Mouse (Mus musculus) liver, embryonic 16.5 days (tissue): Measurements from ENCODE around the gene Cant1. TPM values are rescaled to one million over a fixed set of nuclear protein-coding genes. Genes with fewer than 3 reads are reported as not detected.
A peak's percentile ranks its signal among the peaks of the same experiment; 100 is the strongest.

ENCODE experiments used
- ATAC-seq: fragments of 200-750 bp; cut with Nextera tagmentation; 2 replicates; pipeline ENCODE4 v1.8.0; 2017; ENCODE audit warnings: low read depth, mild to moderate bottlenecking, moderate number of reproducible peaks, moderate library complexity
- H3K27ac ChIP-seq: fragments of 300-500 bp; sonication (generic); 2 replicates; pipeline ENCODE4 v1.5.1; 2014; ENCODE audit warnings: mild to moderate bottlenecking, low read length
- H3K27me3 ChIP-seq: fragments of 300-500 bp; sonication (generic); 2 replicates; pipeline ENCODE4 v1.6.1; 2014; ENCODE audit warnings: low read depth, low read length, mixed read lengths; ENCODE audit not compliant: control insufficient read depth, insufficient read depth
- H3K36me3 ChIP-seq: fragments of 300-500 bp; sonication (generic); 2 replicates; pipeline ENCODE4 v1.6.1; 2014; ENCODE audit warnings: mild to moderate bottlenecking; ENCODE audit not compliant: control insufficient read depth, insufficient read depth
- H3K4me1 ChIP-seq: fragments of 300-500 bp; sonication (generic); 2 replicates; pipeline ENCODE4 v1.6.1; 2014; ENCODE audit warnings: low read depth, low read length, mixed read lengths; ENCODE audit not compliant: control insufficient read depth
- H3K4me2 ChIP-seq: fragments of 300-500 bp; sonication (generic); 2 replicates; pipeline ENCODE4 v1.6.1; 2014; ENCODE audit warnings: low read depth, low read length, mixed read lengths
- H3K4me3 ChIP-seq: fragments of 300-500 bp; sonication (generic); 2 replicates; pipeline ENCODE4 v1.5.1; 2014; ENCODE audit warnings: low read depth, mild to moderate bottlenecking, low read length
- H3K9ac ChIP-seq: fragments of 300-500 bp; sonication (generic); 2 replicates; pipeline ENCODE4 v1.6.1; 2014; ENCODE audit warnings: low read depth, low read length
- H3K9me3 ChIP-seq: fragments of 300-500 bp; sonication (generic); replicated peaks from 2 replicates; pipeline ENCODE4 v1.6.1; 2016; ENCODE audit warnings: low read length; ENCODE audit not compliant: control insufficient read depth
- WGBS: fragments of 180-500 bp; shearing (Covaris S2); extraction: QIAGEN DNeasy Blood & Tissue Kit; methylation state at CpG from one replicate; pipeline ENCODE4 v1.1.7; 2014; ENCODE audit not compliant: insufficient replicate concordance; 5-methylcytosine and 5-hydroxymethylcytosine counted together
- polyA plus RNA-seq: library from polyadenylated mRNA; unstranded; fragments of >200 nt; fragmentation: Nextera tagmentation; extraction: Ambion mirVana; gene quantifications from 2 replicates; pipeline ENCODE4 v1.2.1, GENCODE M21; 2015

The Cant1 gene
- polyA plus RNA-seq, 1 experiment from 2014 or later: 8.2 TPM

GRCm38 (mm10) chr11:118451211-118451610 is 32.3 kb upstream of the Cant1 start:
- WGBS: 61% methylated on average over 6 of the region's 6 CpGs
- no peak for ATAC-seq

GRCm38 (mm10) chr11:118448385-118448784 is 29.5 kb upstream of the Cant1 start:
- Histone ChIP-seq H3K4me3 (no peak overlapping the region), H3K9ac (no peak overlapping the region), H3K27me3 (no peaks in the 10 kb centered on the region), H3K27ac (no peak overlapping the region), H3K4me1 (no peaks in the 10 kb centered on the region), H3K9me3 (no peaks in the 10 kb centered on the region), H3K4me2 (no peak overlapping the region), H3K36me3 (no peaks in the 10 kb centered on the region)
- no peak for ATAC-seq
- WGBS: 67% methylated on average over 8 of the region's 8 CpGs

More at GRCm38 (mm10) chr11:118451211-118451610, 32.3 kb upstream of the Cant1 start:
- no peak overlapping the region for H3K9ac ChIP-seq
- H3K4me3 ChIP-seq: no peak overlapping the region
- no peaks in the 10 kb centered on the region for H3K27me3 ChIP-seq
- H3K4me1 ChIP-seq: no peaks in the 10 kb centered on the region
- no peaks in the 10 kb centered on the region for H3K36me3 ChIP-seq
- no peaks in the 10 kb centered on the region for H3K9me3 ChIP-seq
- H3K4me2 ChIP-seq: no peak overlapping the region
- no peak overlapping the region for H3K27ac ChIP-seq

GRCm38 (mm10) chr11:118447346-118447745 is 28.5 kb upstream of the Cant1 start:
- Histone ChIP-seq H3K27ac (no peak overlapping the region), H3K9ac (no peak overlapping the region), H3K4me3 (no peak overlapping the region), H3K4me1 (no peaks in the 10 kb centered on the region), H3K9me3 (no peaks in the 10 kb centered on the region), H3K36me3 (no peaks in the 10 kb centered on the region), H3K4me2 (no peak overlapping the region), H3K27me3 (no peaks in the 10 kb centered on the region)
- WGBS: 49% methylated on average over 4 of the region's 4 CpGs
- ATAC-seq: no peak

DNA sequence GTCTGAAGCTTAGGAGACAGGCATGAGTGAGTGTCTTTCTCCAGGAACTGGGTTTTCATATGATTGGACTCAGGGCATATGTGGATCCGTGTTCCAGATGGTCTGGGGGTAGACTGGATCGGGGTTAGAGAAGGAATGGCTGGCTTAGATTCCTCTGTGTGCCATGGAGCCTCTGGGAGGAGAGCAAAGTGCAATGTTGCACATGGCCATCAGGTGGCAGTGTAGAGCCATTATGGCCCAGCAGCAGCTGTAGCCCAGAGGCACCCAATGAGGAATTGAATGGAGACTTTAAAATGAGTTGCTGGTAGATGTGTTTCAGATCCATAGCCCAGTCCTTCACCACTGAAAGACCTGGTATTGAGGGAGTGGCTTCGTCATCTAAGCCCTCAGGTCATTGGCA is 27.0 kb upstream of the Cant1 start:
- no peak overlapping the region for H3K4me2 ChIP-seq
- no peaks in the 10 kb centered on the region for H3K4me1 ChIP-seq
- WGBS: 10% methylated on average over 3 of the region's 3 CpGs
- no peaks in the 10 kb centered on the region for H3K36me3 ChIP-seq
- no peak overlapping the region for H3K4me3 ChIP-seq
- no peaks in the 10 kb centered on the region for H3K27me3 ChIP-seq
- peak; percentile 53 for ATAC-seq
- no peak overlapping the region for H3K9ac ChIP-seq
- H3K27ac ChIP-seq: no peak overlapping the region
- no peaks in the 10 kb centered on the region for H3K9me3 ChIP-seq

GRCm38 (mm10) chr11:118443201-118443970 is 24.5 kb upstream of the Cant1 start:
- Histone ChIP-seq H3K27me3 (no peaks in the 10 kb centered on the region), H3K4me2 (no peak overlapping the region), H3K9ac (no peak overlapping the region), H3K4me1 (no peaks in the 10 kb centered on the region), H3K36me3 (no peaks in the 10 kb centered on the region), H3K4me3 (no peak overlapping the region), H3K27ac (no peak overlapping the region), H3K9me3 (no peaks in the 10 kb centered on the region)
- ATAC-seq: 0 out of 2 replicates have a peak, but pooled peaks have one; percentile 9
- WGBS: 31% methylated on average over 11 of the region's 11 CpGs

DNA sequence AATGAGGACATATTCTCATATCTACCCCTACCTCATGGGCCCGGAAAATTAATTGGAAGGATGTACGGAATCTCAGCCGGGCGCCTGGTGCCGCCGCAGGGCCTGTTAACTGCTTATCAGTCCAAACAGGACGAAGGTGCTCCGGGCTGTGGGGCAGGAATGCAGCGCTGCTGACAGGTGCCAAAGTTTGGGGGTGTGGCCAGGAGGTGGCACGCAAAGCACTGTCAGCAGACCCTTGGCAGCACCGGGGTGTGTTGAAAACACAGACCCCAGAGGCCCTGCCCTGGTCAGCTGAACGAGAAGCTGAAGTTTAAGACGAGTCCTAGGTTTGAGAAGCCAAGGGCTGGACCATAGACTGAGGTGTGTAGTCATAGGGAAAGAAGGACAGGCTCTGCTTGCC is 23.8 kb upstream of the Cant1 start:
- Histone ChIP-seq H3K9ac (no peak overlapping the region), H3K4me1 (no peaks in the 10 kb centered on the region), H3K27me3 (no peaks in the 10 kb centered on the region), H3K27ac (no peak overlapping the region), H3K36me3 (no peaks in the 10 kb centered on the region), H3K9me3 (no peaks in the 10 kb centered on the region), H3K4me3 (no peak overlapping the region), H3K4me2 (no peak overlapping the region)
- 65% methylated on average over 13 of the region's 13 CpGs for WGBS
- no peak for ATAC-seq

DNA sequence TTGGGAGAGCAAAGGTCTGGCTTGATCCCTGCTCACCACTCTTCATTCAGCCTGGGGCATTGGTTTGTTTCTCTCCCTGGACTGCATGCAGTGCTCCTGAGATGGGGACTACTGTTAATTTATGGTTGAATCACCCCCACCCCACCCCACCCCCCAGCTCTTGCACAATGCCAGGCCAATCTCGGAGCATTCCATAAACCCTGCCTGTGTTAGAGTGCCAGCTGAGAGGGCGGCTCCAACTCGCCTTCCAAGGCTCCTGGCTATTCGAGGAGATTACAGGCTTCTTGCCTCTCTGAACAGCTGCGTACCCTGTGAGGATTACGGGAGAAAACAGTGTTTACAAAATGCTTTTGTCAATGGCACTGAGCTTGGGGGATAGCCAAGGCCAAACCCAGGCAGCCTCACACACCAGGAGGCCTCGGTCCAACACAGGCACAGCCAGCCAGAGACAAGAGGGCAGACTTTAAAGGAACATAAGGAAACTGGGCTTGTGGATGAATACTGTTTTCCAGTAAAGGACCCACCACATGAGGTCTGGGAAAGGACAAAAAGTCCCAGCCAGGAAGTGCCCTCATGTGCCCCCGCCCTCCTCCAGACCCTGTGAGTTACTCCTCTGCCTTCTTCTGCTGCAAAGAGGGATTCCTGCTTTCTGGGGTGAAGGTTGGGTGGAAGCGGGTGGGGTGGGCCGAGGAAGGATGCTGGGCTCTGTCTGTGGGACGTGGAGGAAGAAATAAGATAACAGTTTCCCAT is 20.0 kb upstream of the Cant1 start:
- Histone ChIP-seq H3K9ac (no peak overlapping the region), H3K27me3 (no peaks in the 10 kb centered on the region; the same call in 1 of the 2 replicates), H3K27ac (no peak overlapping the region), H3K4me3 (no peak overlapping the region), H3K4me2 (no peak overlapping the region), H3K9me3 (no peaks in the 10 kb centered on the region), H3K36me3 (no peaks in the 10 kb centered on the region), H3K4me1 (no peaks in the 10 kb centered on the region)
- ATAC-seq: peak; percentile 45; the same call in 1 of the 2 replicates
- 42% methylated on average over 11 of the region's 11 CpGs for WGBS

DNA sequence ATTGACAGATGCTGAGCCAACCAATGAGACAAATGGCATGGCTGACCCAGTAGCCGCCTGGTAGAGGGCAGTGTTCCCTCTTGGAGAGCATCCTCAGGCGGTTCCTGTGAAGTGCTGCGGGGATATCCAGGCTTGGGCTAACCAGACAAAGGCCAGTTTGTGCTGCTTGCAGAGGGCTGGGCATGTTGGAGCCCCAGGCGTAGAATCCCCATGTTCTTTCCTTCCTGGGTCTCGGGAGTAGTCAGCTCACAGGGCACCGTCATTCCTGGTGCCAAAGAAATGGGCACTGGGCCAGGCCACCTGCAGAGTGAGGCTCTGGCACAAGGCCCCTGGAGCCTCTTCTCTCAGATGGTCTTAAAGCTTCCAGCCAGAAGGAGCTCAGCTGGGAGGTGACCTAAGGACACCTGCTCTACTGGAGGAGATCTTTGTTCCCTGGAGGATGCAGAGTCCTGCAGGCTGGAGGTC is 17.6 kb upstream of the Cant1 start:
- Histone ChIP-seq H3K4me1 (no peaks in the 10 kb centered on the region), H3K4me3 (no peak overlapping the region), H3K36me3 (no peaks in the 10 kb centered on the region), H3K27me3 (no peaks in the 10 kb centered on the region; the same call in 1 of the 2 replicates), H3K4me2 (no peak overlapping the region), H3K9ac (no peak overlapping the region), H3K9me3 (no peaks in the 10 kb centered on the region), H3K27ac (no peak overlapping the region)
- whole genome bisulfite sequencing: 48% methylated on average over 6 of the region's 6 CpGs
- no peak for ATAC-seq

DNA sequence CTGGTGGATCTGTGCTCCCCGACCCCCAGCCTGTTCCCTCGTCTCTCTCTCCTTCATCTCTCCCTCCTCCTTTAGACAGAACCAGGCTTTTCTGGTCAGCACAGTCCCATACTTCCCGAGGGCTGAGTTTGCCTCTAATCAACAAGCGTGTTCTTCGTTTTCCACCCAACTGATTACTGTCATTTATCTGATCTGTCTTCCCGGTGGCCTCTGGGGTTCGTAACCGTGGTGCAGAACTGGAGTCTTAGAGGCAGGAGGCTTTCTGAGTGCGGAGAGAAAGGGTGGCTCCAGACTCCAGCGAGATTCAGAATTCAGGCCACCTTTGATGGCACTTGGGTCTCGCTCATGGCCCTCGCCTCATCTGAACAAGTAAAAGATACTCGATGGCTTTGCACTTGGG is 15.2 kb upstream of the Cant1 start:
- WGBS: 33% methylated on average over 13 of the region's 13 CpGs
- H3K4me3 ChIP-seq: no peak overlapping the region

More for the DNA sequence above, 15.2 kb upstream of the Cant1 start:
- no peak for ATAC-seq
- Histone ChIP-seq H3K27me3 (peaks cover 2% of the 10 kb centered on the region; the same call in 1 of the 2 replicates), H3K4me2 (no peak overlapping the region), H3K9me3 (no peaks in the 10 kb centered on the region), H3K9ac (no peak overlapping the region), H3K4me1 (no peaks in the 10 kb centered on the region), H3K27ac (no peak overlapping the region), H3K36me3 (no peaks in the 10 kb centered on the region)
